Mouse (Mus musculus) thymus, postnatal 0 days (tissue): Measurements from ENCODE around the gene Tspan9. TPM values are rescaled to one million over a fixed set of nuclear protein-coding genes. Genes with fewer than 3 reads are reported as not detected.

Experiments
- DNase-seq: peaks from one replicate; pipeline ENCODE4 v3.0.0-alpha.2; 2015; ENCODE audit warnings: low spot score
- polyA plus RNA-seq: library from polyadenylated mRNA; unstranded; fragments of >200 nt; fragmentation: Nextera tagmentation; extraction: Ambion mirVana; gene quantifications from 2 replicates; pipeline ENCODE4 v1.2.1, GENCODE M21; 2015

The Tspan9 gene
- polyA plus RNA-seq, 1 experiment from 2014 or later = 28.6 TPM

DNA sequence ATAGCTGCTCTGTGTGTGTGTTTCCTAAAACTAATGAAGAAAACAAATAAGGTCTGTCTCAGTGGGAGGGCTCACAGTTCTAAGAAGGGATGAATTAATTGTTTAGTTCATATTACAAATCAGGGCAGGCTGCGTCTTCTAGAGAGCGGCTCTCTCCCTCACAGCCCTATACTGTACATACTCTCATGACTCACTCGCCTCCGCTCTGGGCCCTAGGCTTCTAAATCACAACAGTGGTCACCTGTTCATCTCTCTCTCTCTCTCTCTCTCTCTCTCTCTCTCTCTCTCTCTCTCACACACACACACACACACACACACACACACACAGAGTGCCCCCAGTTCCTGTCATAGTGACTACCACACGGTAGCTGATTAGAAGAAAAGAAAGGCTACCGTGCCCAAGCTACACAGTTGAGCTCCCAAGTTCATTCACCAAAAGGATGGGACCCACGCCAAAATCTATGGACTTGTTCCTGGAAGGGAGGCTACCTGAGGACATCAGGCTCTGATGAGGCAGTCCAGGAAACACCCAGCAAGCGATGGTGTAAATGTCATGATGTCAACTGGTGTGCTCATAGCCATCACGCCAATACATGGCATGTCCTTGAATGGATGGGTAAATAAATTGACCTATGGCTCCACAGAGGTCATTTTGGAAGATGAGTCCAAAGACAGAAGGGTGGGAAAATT lies 104.2 kb downstream of the Tspan9 start:
- no peak for DNase-seq

- DNase-seq = no peak
These were observed 104.8 kb downstream of the Tspan9 start for GRCm38 (mm10) chr6:128038568-128038967.

- no peak for DNase-seq
These were observed 106.8 kb downstream of the Tspan9 start for GRCm38 (mm10) chr6:128036597-128036996.

- DNase-seq = no peak
These were observed 107.5 kb downstream of the Tspan9 start for GRCm38 (mm10) chr6:128035930-128036309.

GRCm38 (mm10) chr6:128035250-128035929 lies 108.0 kb downstream of the Tspan9 start:
- peak; percentile 68 for DNase-seq

GRCm38 (mm10) chr6:128034317-128035249 lies 108.8 kb downstream of the Tspan9 start:
- peak; percentile 62 for DNase-seq

DNA sequence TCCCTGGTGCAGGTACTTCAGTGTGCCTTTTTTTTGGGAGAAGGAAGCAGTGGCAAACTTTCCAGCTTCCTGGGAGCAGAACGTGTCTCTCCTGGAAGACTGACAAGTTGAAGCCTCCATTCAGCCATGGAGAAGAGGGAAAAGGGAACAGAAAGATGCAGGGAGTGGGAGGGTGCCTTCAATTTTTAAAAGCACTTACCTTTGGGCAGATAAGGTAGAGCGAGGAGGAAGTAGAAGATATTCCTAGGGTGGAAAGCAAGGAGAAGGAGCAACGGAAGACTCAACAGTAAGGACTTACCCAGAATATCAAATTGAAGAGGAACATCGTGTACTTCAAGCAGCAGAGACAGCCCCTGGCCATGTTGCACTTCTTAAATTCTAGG lies 109.5 kb downstream of the Tspan9 start:
- no peak for DNase-seq

GRCm38 (mm10) chr6:128033172-128033867 lies 110.1 kb downstream of the Tspan9 start:
- DNase-seq = no peak

DNA sequence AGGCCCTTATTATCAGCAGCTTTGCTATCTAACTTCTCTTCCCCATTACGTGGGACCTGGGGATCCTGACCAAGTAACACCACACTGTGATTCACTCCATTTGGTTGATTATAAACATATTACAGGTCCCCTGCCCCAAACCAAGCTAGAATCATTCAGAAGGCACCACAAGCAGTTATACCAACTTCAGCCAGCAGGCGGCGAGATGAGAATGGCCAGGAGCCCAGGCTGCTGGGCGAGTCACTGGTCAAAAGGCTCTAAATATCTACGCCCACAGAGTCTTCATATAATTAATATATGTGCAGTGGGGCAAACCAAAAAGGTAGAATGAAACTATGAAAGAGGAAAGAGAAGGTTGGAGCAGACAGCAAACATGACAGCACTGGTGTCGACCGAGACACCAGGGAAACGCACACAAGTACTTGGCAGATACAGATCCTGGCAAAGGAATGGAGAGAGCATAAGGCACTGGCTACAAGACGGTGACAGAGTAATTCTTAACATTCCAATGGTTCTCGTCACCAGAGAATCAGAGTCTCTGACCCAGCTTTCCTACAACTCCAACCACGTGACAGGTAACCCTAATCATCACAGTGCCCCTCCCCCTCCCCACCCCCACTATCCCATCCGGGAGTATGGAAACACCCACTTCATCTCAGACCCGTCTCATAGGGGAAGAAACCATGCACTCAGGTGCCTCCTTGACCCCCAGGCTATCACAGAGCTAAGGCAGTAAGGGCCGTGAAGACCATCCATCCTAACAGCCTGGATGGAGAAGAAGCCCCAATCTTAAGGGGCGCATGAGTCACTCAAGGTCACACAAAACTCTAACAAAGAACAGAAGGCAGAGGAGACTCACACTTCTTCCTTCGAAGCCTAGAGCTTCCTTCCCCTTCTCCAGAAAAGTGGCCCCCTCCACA lies 110.9 kb downstream of the Tspan9 start:
- DNase-seq = peak; percentile 57

- no peak for DNase-seq
These were observed 111.8 kb downstream of the Tspan9 start for GRCm38 (mm10) chr6:128031584-128031983.

- DNase-seq = no peak
These were observed 112.3 kb downstream of the Tspan9 start for GRCm38 (mm10) chr6:128031096-128031495.

DNA sequence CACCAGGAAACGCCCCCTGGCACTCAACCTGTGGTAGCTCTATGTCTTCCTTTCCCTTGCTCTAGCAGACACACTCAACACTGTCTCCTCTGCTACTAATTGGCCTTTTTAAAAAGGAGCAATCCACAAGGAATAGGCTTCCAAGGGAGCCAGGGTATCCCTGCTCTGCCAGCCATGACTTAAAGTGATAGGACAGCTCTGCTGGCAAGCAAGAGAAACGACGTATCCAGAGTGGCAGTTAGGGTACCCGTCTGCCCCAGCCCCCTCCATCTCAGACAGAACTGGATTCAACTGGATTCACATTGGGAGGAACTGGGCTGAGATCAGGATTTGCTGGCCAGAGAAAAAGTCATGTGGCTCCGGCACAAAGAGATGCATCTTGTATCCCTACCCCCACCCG lies 112.9 kb downstream of the Tspan9 start:
- no peak for DNase-seq

DNA sequence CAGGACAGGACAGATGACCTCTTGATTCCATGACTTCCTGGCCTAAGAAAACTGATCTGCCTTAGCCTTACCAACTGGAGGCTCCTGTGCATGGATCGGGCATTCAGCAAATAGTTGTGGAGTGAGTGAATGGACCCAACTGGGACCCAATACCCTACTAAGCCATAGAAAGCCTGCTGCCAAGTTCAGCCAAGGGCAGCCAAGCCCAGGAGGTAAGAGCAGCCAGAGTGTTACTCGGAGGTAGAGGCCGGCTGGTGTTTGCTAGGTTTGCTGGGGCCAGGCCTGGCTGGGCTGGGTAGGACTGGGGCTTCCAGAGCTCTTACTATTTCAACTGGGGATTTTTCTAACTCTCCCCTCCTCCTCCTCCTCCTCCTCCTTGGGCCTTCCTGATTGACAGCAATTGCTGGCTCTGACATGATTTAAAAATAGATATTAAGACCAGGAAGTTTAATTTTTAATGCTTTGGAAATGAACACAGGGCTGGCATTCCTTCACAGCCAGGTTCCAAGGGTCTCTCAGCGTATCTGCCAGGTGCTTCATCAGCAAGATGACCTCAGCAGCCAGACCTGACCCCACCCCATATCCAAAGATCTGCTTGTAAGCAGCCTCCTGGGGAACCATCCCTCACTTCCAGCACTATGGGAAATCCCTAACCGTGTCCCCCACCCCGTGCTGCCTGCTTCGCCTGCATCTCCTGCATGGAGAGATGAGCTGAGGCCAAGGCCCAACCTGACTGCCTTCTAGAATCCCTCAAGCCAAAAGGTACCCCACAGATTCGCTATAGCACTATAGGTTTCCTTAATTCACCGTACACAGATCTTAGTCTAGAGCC lies 113.7 kb downstream of the Tspan9 start:
- DNase-seq = no peak

- DNase-seq = peak; percentile 56
These were observed 115.1 kb downstream of the Tspan9 start for GRCm38 (mm10) chr6:128028116-128028940.

DNA sequence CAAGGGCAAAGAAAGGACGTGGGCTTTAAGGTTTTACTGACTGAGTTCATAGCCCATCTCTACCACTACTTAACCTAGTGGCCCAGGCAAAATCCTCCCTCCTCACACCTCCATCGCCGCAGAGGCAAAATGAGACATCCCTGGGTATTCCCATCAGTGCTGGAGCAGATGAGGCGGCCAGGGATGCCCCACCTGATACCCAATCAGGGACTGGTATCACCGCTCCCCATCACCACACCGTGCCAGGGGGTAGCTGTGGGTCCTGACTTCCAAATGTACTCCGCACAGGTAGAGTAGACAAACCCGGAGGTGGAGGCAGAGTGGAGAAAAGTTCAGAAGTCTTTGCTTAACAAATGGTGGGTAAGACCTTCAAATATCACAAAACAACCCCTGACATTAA lies 117.4 kb downstream of the Tspan9 start:
- DNase-seq = no peak

DNA sequence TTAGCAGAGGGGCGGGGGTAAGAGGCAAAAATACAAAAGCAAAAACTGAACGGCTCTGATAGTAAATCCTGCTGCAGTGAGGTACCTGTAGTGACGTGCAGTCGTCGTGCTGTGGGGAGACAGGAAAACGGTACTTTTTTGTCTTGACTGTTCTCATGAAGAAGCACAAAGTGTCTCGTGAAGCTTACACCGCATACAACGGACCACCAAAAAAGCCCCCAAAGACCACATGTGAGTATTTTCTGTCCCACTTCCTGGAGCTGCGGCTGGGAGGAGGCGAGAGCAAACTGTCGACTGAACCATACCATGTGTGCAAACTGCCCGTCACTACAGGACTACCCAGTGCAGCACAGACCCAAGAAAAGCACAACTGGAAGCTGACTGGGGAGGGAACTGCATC lies 117.8 kb downstream of the Tspan9 start:
- peak; percentile 81 for DNase-seq

DNA sequence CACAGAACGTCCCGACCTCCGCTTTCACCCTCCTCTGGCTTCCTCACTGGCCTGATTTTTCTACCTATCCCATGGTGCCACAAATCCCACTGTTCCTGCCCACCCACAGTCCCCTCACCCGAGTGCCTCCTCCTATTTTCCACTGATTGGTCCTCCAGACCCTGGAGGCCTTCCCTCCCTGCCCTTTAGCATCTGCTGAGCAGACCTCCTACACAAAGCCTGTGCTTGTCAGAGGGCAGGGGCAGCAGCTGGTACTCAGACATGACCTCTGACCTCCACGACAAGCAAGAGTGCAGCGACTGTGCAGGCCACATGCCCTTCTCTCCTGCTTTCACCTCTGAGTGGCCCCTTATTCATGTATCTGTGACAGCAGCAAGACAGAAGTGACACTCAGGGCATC lies 121.2 kb downstream of the Tspan9 start:
- DNase-seq = no peak

- DNase-seq = no peak
These were observed 121.5 kb downstream of the Tspan9 start for GRCm38 (mm10) chr6:128021931-128022202.
